Mouse (Mus musculus) v-Abl transformed pro-B cells (cell line): ENCODE results near the gene Bgn.

Experiments used
- in situ Hi-C, 2 experiments: fragments of 400-800 bp; cut with MboI; formaldehyde crosslinking; loops; one replicate each; pipeline ENCODE4 v1.15.1; 2025; ENCODE audit not compliant: unreplicated experiment in 2 of 2

Bgn gene

DNA sequence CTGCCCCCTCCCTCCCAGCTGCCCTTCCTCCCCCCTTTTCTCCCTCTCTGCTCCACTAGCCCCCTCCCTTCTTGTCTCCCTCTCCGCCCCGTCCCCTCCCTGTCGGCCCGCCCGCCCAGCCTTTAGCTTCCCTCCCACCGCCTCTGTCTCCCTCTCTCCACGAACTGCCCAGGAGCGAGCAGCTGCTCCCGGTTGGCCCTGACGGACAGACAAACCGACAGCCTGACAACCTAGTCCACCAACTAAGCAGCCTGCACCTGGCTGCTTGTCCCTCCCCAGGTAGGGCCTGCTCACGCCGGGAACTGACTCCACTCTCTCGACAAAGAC is at the start of gene Bgn:
Bgn (plus strand) TSS at position 119 of the 327 bp plus-strand sequence.
- in situ Hi-C loops, result no loop called here

DNA sequence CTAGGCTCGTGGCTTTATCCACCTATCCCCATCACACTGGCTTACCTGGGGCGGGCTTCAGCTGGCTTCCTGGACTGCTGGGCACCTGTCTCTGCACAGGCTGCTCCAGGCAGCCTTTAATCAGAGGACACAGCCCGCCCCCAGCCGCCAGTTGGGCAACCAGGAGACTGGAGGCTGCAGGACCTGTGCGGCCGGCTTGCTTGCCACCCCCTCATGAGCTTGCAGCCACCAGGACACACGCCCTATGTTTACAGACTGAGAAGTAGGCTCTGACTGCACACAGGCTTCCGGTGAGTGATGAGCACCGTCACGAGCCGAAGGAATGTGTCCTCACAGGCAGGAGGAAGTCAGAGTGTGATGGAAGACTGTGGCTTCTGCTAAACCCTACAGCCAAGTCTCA is 48.1 kb upstream of the Bgn start, which contains the start of gene Trex2:
Trex2 (minus strand) TSS at position 93 of the 400 bp plus-strand sequence.
- in situ Hi-C loops, result loop anchor here (10.0 to 25.0 kb wide), 3 partner anchors 120 to 423 kb away; partner anchors contain the start of gene Pnma3 (in 1 of the 2)

DNA sequence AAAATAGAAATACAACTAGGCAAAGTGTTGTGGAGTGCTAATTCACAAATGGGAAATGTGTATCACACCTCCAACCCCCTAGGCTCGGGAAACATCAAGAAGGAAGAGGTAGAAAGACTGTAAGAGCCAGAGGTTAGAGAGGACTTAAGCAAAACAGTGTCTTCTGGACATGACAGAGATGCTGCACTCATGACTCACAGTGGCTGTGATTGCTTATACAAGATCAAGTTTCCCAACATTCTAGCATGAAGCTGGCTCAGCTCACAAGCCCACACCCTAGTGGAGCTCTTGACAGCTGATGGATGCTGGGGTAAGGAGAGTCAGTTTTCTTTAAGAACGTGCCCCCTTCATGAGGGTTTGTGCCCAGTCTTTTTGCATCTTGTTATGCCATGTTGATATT is 42.0 kb upstream of the Bgn start:
- in situ Hi-C loops, result loop anchor here (10.0 to 25.0 kb wide), 3 partner anchors 53 to 429 kb away; partner anchors contain the start of gene Pnma3 (in 1 of the 2)

DNA sequence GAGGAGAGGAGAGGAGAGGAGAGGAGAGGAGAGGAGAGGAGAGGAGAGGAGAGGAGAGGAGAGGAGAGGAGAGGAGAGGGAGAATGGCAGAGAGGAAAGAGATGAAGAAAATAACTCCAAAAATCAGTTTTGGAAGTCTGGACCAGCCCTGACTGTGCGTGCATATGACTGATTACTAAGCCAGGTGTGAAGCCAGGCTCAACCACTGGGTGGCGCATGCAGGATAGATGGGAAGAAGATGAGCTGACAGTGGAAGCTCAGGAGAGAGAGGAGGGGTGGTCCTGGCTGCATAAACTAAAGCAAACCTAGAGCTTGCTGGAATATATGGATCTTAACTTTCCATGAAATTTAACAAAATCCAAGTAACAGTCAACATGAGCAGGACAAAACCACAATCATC is 31.5 kb upstream of the Bgn start:
- in situ Hi-C loops, result loop anchor here (10.0 to 25.0 kb wide), 3 partner anchors 203 to 963 kb away; partner anchors contain the start of genes Pnck (in 1 of the 2) and Slc6a8 (in 1 of the 2)

GRCm38 (mm10) chrX:73458877-73459392 is 24.5 kb upstream of the Bgn start, which contains the start of gene Haus7:
Haus7 (minus strand) TSS chrX:73459044.
- in situ Hi-C loops, result loop anchor here (10.0 to 25.0 kb wide), 3 partner anchors 196 to 956 kb away; partner anchors contain the start of genes Pnck (in 1 of the 2) and Slc6a8 (in 1 of the 2)

- in situ Hi-C loops, result loop anchor here in 1 of 2 experiments (25.0 kb wide), 1 partner anchor 202 kb away; the partner anchor contains the start of genes Pnck and Slc6a8
Measured at GRCm38 (mm10) chrX:73460792-73461191, 22.6 kb upstream of the Bgn start.

- in situ Hi-C loops, result loop anchor here in 1 of 2 experiments (25.0 kb wide), 1 partner anchor 197 kb away; the partner anchor contains the start of genes Pnck and Slc6a8
Measured at GRCm38 (mm10) chrX:73465483-73466186, 17.8 kb upstream of the Bgn start.

- in situ Hi-C loops, result loop anchor here in 1 of 2 experiments (25.0 kb wide), 1 partner anchor 195 kb away; the partner anchor contains the start of genes Pnck and Slc6a8
Measured at GRCm38 (mm10) chrX:73467446-73468241, 15.8 kb upstream of the Bgn start.

DNA sequence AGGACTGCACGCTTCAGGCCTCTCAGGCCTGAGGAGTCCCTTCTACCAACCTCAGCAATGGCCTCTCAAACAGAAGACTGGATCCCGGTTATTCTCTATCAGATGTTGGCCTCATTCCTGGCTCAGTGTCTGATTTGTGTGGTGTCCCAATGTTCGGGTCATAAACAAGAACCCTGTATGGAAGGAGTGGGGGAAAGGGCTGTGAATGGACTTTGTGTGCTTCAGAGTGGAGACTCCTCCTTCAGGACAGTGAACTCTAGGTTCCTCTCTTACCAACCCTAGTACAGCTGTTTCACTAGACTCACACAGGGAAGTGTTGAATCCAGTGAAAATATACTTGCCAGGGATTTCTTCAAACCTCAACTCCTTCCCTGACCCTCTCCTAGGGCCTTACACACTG is 15.1 kb upstream of the Bgn start:
- in situ Hi-C loops, result loop anchor here in 1 of 2 experiments (25.0 kb wide), 1 partner anchor 194 kb away; the partner anchor contains the start of genes Pnck and Slc6a8

DNA sequence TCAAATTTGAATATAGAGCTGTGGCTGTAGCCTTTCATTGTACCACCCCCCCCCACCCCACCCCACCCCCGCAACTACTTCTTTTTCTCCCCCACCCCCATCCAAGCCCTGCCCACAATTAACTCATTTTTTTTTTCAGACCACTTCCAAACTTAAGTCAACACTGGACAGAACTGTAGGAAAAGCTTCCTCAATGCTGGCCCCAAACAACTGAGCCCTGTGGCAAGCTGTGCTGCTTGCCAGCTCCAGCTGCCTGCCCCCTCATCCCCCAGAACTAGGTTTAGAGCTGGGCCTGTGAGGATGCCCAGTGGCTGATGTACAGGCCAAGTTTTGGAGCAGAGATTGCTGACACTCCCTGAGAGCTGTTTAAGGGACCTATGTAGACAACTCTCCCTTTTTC is 14.7 kb upstream of the Bgn start:
- in situ Hi-C loops, result loop anchor here in 1 of 2 experiments (25.0 kb wide), 1 partner anchor 194 kb away; the partner anchor contains the start of genes Pnck and Slc6a8

- in situ Hi-C loops, result loop anchor here in 1 of 2 experiments (25.0 kb wide), 1 partner anchor 191 kb away; the partner anchor contains the start of genes Pnck and Slc6a8
Measured at GRCm38 (mm10) chrX:73471764-73472163, 11.6 kb upstream of the Bgn start.

GRCm38 (mm10) chrX:73474340-73475165 is 8.8 kb upstream of the Bgn start:
- in situ Hi-C loops, result loop anchor here in 1 of 2 experiments (25.0 kb wide), 1 partner anchor 188 kb away; the partner anchor contains the start of genes Pnck and Slc6a8

DNA sequence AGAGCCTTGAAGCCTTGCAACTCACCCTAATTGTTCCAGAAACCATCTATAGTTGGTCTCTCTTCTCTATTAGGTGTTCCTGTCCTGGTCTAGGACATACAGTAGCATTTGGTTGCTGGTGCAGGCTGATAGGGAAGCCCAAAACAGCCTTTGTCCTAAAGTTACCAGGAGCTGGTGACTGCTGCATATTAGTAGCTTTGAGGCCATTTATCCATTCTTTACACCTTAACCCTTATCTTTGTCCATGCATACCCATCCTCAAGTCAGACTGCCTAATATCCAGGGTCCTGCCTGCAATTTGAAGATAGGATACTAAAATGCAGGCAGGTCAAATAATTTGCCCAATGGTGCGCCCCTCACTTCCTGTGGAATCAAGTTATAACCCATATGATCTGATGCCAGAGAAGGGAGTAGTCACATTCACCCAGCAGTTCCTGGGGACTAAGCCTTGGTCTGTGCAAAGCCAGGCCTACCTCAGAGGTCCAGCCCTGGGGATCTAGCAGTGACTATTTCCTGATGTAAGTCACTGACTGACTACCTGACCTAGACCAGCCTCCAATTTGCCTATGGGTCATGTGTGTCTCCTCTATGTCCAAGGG is 7.6 kb upstream of the Bgn start:
- in situ Hi-C loops, result no loop called here

GRCm38 (mm10) chrX:73476621-73477020 is 6.8 kb upstream of the Bgn start:
- in situ Hi-C loops, result no loop called here

DNA sequence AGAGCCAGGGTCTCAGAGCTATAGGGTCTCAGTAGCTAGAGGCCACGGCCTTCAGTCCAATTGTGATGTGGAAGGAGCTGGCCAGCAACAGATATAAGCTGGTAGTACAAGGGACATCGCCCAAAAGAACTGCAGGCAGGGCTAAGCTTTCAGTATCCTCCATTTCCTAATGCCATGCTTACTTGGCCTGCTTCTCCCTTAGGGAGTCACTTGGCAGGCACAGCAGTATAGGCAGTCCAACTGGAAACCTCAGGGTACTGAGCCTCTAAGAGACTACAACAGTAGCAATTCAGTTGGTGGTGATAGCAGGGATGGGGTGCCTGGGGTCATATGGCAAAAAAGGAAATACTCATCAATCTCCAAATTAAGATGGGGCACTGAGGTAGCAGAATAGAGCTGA is 5.9 kb upstream of the Bgn start:
- in situ Hi-C loops, result no loop called here

DNA sequence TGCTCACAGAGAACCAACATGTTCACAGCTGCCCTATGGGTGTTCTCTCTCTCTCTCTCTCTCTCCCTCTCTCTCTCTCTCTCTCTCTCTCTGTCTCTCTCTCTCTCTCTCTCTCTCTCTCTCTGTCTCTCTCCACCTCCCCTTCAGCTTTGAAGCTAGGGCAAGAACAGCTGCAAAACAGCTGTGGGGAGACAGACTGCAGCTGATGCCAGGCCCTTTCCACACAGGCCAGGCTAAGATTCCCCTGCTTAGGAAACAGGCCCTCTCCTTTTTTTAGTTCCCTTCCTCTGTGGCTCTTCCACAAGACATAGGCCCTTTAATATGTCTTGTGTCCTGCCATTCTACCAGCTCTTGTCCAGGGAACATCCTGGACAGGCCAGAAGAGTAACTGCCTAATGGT is 3.7 kb upstream of the Bgn start:
- in situ Hi-C loops, result no loop called here

DNA sequence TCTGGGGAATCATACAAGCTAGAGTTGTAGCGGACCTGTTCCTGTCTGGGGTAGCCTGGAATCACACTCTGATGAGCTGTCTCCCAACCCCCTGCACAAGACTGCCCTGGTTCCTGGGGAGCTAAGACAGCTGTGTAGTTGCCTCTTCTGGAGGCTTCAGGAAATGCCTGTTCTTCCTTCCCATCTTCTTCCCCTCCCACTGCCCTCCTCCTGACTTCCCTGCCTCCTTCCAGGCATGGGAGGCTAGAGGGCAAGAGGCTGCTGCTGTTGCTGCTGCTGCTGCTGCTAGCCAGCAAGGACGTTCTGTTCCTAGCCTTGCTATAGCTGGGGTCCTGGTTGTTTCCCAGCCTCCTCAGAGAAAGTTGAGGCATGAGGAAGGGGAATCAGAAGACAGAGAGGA is 3.1 kb upstream of the Bgn start:
- in situ Hi-C loops, result no loop called here

- in situ Hi-C loops, result no loop called here
Measured at GRCm38 (mm10) chrX:73482643-73483483, 539 bp upstream of the Bgn start.
